11 mouse cellular contexts compared by ENCODE assay signal in genomic region chr5:127577419-127577818, GRCm38 (mm10). TPM values are rescaled to one million over a fixed set of nuclear protein-coding genes. Genes with fewer than 3 reads are reported as not detected.
DNase-seq lines count a peak whose midpoint lies in the region; ATAC-seq and TF ChIP-seq lines count a peak whose summit lies in the region.
"Had no signal": no experiment of that assay in that cellular context is flagged by ENCODE, and none has a peak within 500 bp of the region (broad histone marks: within the 10 kb centered on the region; RNA-seq: fewer than 3 reads in every experiment).

No protein-coding gene starts in this region.

- H3K4me1 ChIP-seq in hindbrain, postnatal 0 days (ENCODE audit: insufficient read depth, low read length) = no peaks in the 10 kb centered on the region
- no peaks in the 10 kb centered on the region for H3K4me1 ChIP-seq in hindbrain, embryonic 16.5 days (ENCODE audit: control insufficient read depth, insufficient read depth, low read depth, low read length)
- H3K4me1 ChIP-seq: heart, embryonic 13.5 days; lung, embryonic 15.5 days had no signal

- DNase-seq in hindbrain, postnatal 0 days (ENCODE audit: low spot score) = peak; percentile 37
- peak; percentile 20 to 43 for DNase-seq in right cerebral cortex, adult 2 months (ENCODE audit: low spot score in 2 of 2)
- no peak for DNase-seq in right cerebral cortex, postnatal 10 days (ENCODE audit: low spot score in 2 of 2)
- peak; percentile 29 for DNase-seq in cerebellum, adult 9-11 months
- peak; percentile 23 for DNase-seq in right cerebral cortex, postnatal 4 days
- no peak for DNase-seq in thymus, postnatal 36 days
- no peak for DNase-seq in gastrocnemius, postnatal 25 days
- DNase-seq: kidney, postnatal 36 days had no signal

- ATAC-seq in hindbrain, postnatal 0 days = no peak
- ATAC-seq in hindbrain, embryonic 16.5 days = no peak

- peak; percentile 67 for TF ChIP-seq CTCF in hindbrain, postnatal 0 days (IDR thresholded peaks at IDR 0.05; ENCODE audit: low read depth)

- H3K4me2 ChIP-seq in hindbrain, postnatal 0 days (ENCODE audit: low read depth, low read length) = no peak overlapping the region
- no peak overlapping the region for H3K4me2 ChIP-seq in hindbrain, embryonic 16.5 days (ENCODE audit: low read length)
- H3K4me2 ChIP-seq: heart, embryonic 13.5 days; lung, embryonic 15.5 days had no signal

- WGBS in hindbrain, postnatal 0 days = 55% methylated on average over 8 of the region's 8 CpGs
- WGBS in hindbrain, embryonic 16.5 days = 55% methylated on average over 8 of the region's 8 CpGs

- no peak overlapping the region for H3K9ac ChIP-seq in hindbrain, postnatal 0 days (replicated peaks; ENCODE audit: low read length)
- H3K9ac ChIP-seq in hindbrain, embryonic 16.5 days (ENCODE audit: low read depth, low read length) = no peak overlapping the region
- H3K9ac ChIP-seq: heart, embryonic 13.5 days; lung, embryonic 15.5 days had no signal

- H3K4me3 ChIP-seq in hindbrain, postnatal 0 days (ENCODE audit: low read length) = no peak overlapping the region
- H3K4me3 ChIP-seq in hindbrain, embryonic 16.5 days (ENCODE audit: low read length) = no peak overlapping the region
- H3K4me3 ChIP-seq: heart, embryonic 13.5 days; lung, embryonic 15.5 days had no signal

- H3K27ac ChIP-seq in hindbrain, postnatal 0 days = no peak overlapping the region
- no peak overlapping the region for H3K27ac ChIP-seq in hindbrain, embryonic 16.5 days (ENCODE audit: low read depth, low read length)
- H3K27ac ChIP-seq: heart, embryonic 13.5 days; lung, embryonic 15.5 days had no signal

- H3K9me3 ChIP-seq in hindbrain, postnatal 0 days (ENCODE audit: low read length) = no peaks in the 10 kb centered on the region
- H3K9me3 ChIP-seq in hindbrain, embryonic 16.5 days (ENCODE audit: control insufficient read depth, low read length) = no peaks in the 10 kb centered on the region
- H3K9me3 ChIP-seq: heart, embryonic 13.5 days; lung, embryonic 15.5 days had no signal

- H3K36me3 ChIP-seq in hindbrain, postnatal 0 days (ENCODE audit: insufficient read depth, low read length) = no peaks in the 10 kb centered on the region
- no peaks in the 10 kb centered on the region for H3K36me3 ChIP-seq in hindbrain, embryonic 16.5 days (ENCODE audit: control insufficient read depth, insufficient read depth, low read length)
- H3K36me3 ChIP-seq: heart, embryonic 13.5 days; lung, embryonic 15.5 days had no signal

- H3K27me3 ChIP-seq in hindbrain, postnatal 0 days (ENCODE audit: insufficient read depth, low read length) = no peaks in the 10 kb centered on the region
- no peaks in the 10 kb centered on the region for H3K27me3 ChIP-seq in hindbrain, embryonic 16.5 days (replicated peaks; ENCODE audit: control insufficient read depth, insufficient read depth, low read length)
- H3K27me3 ChIP-seq: lung, embryonic 15.5 days had no signal

RNA-seq across cellular contexts. Expression of gene Glt1d1, which starts 54.6 kb away (rescaled TPM):
- total RNA-seq in hindbrain, postnatal 0 days (2014; rRNA removed) = 6.6 and 8.9 TPM in 2 replicates
- polyA plus RNA-seq in hindbrain, postnatal 0 days (2015; fragmentation: Nextera tagmentation; extraction: Ambion mirVana) = 2.9 and 3.3 TPM in 2 replicates
- 1.5 and 1.7 TPM in 2 replicates for polyA plus RNA-seq in hindbrain, embryonic 16.5 days (2015; fragmentation: Nextera tagmentation; extraction: Ambion mirVana)
- not detected for total RNA-seq in gastrocnemius, postnatal 25 days (2021)
- polyA plus RNA-seq: heart, embryonic 13.5 days had no signal

RNA-seq across cellular contexts. Expression of gene Slc15a4, which starts 55.3 kb away (rescaled TPM):
- total RNA-seq in hindbrain, postnatal 0 days (2014; rRNA removed) = 41.2 and 45.0 TPM in 2 replicates
- polyA plus RNA-seq in hindbrain, postnatal 0 days (2015; fragmentation: Nextera tagmentation; extraction: Ambion mirVana) = 18.5 and 21.1 TPM in 2 replicates
- polyA plus RNA-seq in hindbrain, embryonic 16.5 days (2015; fragmentation: Nextera tagmentation; extraction: Ambion mirVana) = 29.1 and 29.6 TPM in 2 replicates
- total RNA-seq in gastrocnemius, postnatal 25 days (2021) = 10 to 100 TPM in 1 of 2 experiments, 1 to 10 TPM in 1; 9.9 to 16.4 TPM

Comparison
In these comparisons a context has a peak if more than half of its experiments do, and no peak if none do; other contexts are left out.
1. DNase-seq: peak in hindbrain, postnatal 0 days (single experiment), right cerebral cortex, adult 2 months (2 of 2), cerebellum, adult 9-11 months (single experiment) and right cerebral cortex, postnatal 4 days (single experiment); none in right cerebral cortex, postnatal 10 days (0 of 2), thymus, postnatal 36 days (0 of 2) and gastrocnemius, postnatal 25 days (single experiment).